Mouse (Mus musculus) E14TG2a.4 (cell line): ENCODE data around the gene Tmem59l.

Source experiments
- CTCF ChIP-seq: conservative IDR thresholded peaks from 2 replicates; pipeline ENCODE4 v1.5.1; 2014; ENCODE audit warnings: low read length
- POU5F1 ChIP-seq: IDR thresholded peaks from 2 replicates; pipeline ENCODE4 v1.6.1; 2014; ENCODE audit warnings: low read length, borderline replicate concordance

DNA sequence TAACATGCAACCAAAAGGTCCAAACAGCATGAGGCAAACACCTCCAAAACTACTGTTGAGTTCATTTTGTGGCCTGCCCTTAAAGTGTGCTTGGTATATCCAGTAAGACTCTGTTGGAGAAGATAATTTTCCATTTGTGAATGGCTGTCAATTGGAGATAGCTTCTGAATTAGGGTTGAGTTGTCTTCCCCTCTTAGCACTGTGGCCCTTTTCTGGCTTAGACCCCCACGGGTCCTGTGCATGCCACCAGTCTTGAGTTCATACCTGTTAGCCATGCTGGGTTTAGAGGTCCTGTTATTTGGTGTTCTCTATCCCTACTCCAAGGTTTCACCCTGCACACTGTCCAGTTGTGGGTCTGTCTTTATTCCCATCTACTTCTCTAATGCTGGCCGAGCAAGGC lies 24.6 kb upstream of the Tmem59l start:
- TF ChIP-seq CTCF (no peak), POU5F1 (no peak)
